Mouse (Mus musculus) lung, postnatal 25 days (tissue): ENCODE measurements at regions not wholly inside any gene's neighbourhood (a gene's known extent, or its start where the extent isn't known, plus 50 kb on each side); places are given as distances from the start of the nearest gene placed in this dataset.

ENCODE experiments used
- DNase-seq: peaks from one replicate; pipeline ENCODE4 v3.0.0; 2022; ENCODE audit warnings: low spot score

- no peak for DNase-seq
These were observed 1435.0 kb downstream of the Slc22a22 start for GRCm38 (mm10) chr15:56042449-56042848.

- no peak for DNase-seq
These were observed 1447.4 kb downstream of the Slc22a22 start for GRCm38 (mm10) chr15:56030007-56030406.

- DNase-seq, result no peak
These were observed 1450.1 kb downstream of the Slc22a22 start for GRCm38 (mm10) chr15:56027197-56027818.

- DNase-seq, result no peak
These were observed 1452.7 kb downstream of the Slc22a22 start for GRCm38 (mm10) chr15:56024705-56025104.

- no peak for DNase-seq
These were observed 1453.5 kb downstream of the Slc22a22 start for GRCm38 (mm10) chr15:56023862-56024484.

- DNase-seq, result no peak
These were observed 1455.1 kb downstream of the Slc22a22 start for GRCm38 (mm10) chr15:56022315-56022714.

- DNase-seq, result no peak
These were observed 1459.3 kb downstream of the Slc22a22 start for GRCm38 (mm10) chr15:56018141-56018540.

- DNase-seq, result no peak
These were observed 1459.9 kb downstream of the Slc22a22 start for GRCm38 (mm10) chr15:56017561-56017960.

- no peak for DNase-seq
These were observed 1461.4 kb downstream of the Slc22a22 start for GRCm38 (mm10) chr15:56016070-56016469.

- no peak for DNase-seq
These were observed 1463.3 kb downstream of the Slc22a22 start for GRCm38 (mm10) chr15:56014059-56014620.

GRCm38 (mm10) chr15:56008603-56009174 is 1468.7 kb downstream of the Slc22a22 start:
- no peak for DNase-seq

GRCm38 (mm10) chr15:56007376-56007775 is 1470.0 kb downstream of the Slc22a22 start:
- DNase-seq, result no peak

GRCm38 (mm10) chr15:56005361-56005760 is 1472.1 kb downstream of the Slc22a22 start:
- DNase-seq, result no peak

- no peak for DNase-seq
These were observed 1473.5 kb downstream of the Slc22a22 start for GRCm38 (mm10) chr15:56003921-56004320.

GRCm38 (mm10) chr15:55999605-56000004 is 1477.8 kb downstream of the Slc22a22 start:
- no peak for DNase-seq

- DNase-seq, result no peak
These were observed 1479.4 kb downstream of the Slc22a22 start for GRCm38 (mm10) chr15:55997977-55998376.

GRCm38 (mm10) chr15:55994680-55995079 is 1482.7 kb downstream of the Slc22a22 start:
- no peak for DNase-seq

GRCm38 (mm10) chr15:55975843-55976242 is 1501.6 kb downstream of the Slc22a22 start:
- no peak for DNase-seq

- DNase-seq, result no peak
These were observed 1510.6 kb downstream of the Slc22a22 start for GRCm38 (mm10) chr15:55966780-55967179.

- no peak for DNase-seq
These were observed 1512.1 kb downstream of the Slc22a22 start for GRCm38 (mm10) chr15:55965296-55965695.

GRCm38 (mm10) chr15:55962093-55962492 is 1515.3 kb downstream of the Slc22a22 start:
- no peak for DNase-seq
